Mouse (Mus musculus): ENCODE measurements at regions not wholly inside any gene's neighbourhood (a gene's known extent, or its start where the extent isn't known, plus 50 kb on each side); places are given as distances from the start of the nearest gene placed in this dataset.

DNA sequence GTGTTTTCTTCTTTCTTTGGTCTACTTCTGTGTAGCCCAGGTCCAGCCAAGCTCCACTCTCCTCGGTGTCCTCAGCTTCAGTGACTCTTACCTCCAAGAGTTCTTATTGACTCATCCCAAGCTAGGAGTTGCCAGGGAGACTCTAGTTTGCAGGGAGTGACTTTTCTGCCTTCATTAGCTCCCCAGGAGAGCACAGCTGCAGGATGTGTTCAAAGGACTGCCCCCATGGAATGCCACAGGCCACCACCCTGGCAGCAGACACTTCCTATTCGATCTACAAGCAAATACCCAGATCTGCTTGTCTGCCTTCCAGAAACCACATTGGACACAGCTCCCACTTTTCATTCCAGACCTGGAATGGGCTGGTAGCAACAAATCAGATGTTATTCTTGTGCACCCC lies 269.6 kb upstream of the Tnp1 start:
- Histone ChIP-seq H3K27ac (ENCODE audit: low read length) (no peak overlapping the region), H3K4me1 (ENCODE audit: control insufficient read depth, insufficient read depth, low read length) (no peaks in the 10 kb centered on the region), H3K27me3 (replicated peaks; ENCODE audit: control insufficient read depth, insufficient read depth, low read length) (no peaks in the 10 kb centered on the region), H3K4me3 (ENCODE audit: low read length) (no peak overlapping the region), H3K4me2 (ENCODE audit: low read depth, low read length) (no peak overlapping the region), H3K9me3 (ENCODE audit: control insufficient read depth, low read length) (peaks cover 6% of the 10 kb centered on the region), H3K36me3 (ENCODE audit: control insufficient read depth, insufficient read depth, low read length) (no peaks in the 10 kb centered on the region), H3K9ac (ENCODE audit: low read depth, low read length) (no peak overlapping the region)
- no peak for ATAC-seq
- WGBS, result 81% methylated on average over 2 of the region's 2 CpGs

DNA sequence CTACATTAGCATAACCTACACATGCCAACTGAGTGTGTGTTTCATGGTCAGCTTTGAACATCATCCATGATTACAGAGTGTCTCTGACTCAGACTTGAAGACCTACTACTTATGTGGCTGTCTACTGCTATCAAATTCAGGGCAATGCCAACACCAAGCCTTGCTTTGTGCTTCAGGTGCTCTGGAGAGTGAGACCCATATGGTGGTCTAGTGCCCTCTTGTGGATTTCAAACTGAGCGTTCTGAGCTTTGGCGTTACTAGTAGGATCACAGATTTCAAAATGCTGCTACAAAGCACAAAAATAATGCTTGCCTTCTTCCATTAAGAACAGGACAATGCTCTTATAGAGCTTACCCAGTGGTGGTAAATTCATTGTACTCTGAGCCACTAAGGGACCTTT lies 258.8 kb upstream of the Tnp1 start:
- no peak overlapping the region for H3K4me2 ChIP-seq (ENCODE audit: low read depth, low read length)
- H3K9me3 ChIP-seq (ENCODE audit: control insufficient read depth, low read length), result no peaks in the 10 kb centered on the region
- no peak overlapping the region for H3K4me3 ChIP-seq (ENCODE audit: low read length)
- H3K27me3 ChIP-seq (replicated peaks; ENCODE audit: control insufficient read depth, insufficient read depth, low read length), result no peaks in the 10 kb centered on the region
- no peak overlapping the region for H3K9ac ChIP-seq (ENCODE audit: low read depth, low read length)
- H3K27ac ChIP-seq (ENCODE audit: low read length), result no peak overlapping the region
- WGBS, result 49% methylated on average over 2 of the region's 2 CpGs
- H3K36me3 ChIP-seq (ENCODE audit: control insufficient read depth, insufficient read depth, low read length), result no peaks in the 10 kb centered on the region
- ATAC-seq, result no peak
- no peaks in the 10 kb centered on the region for H3K4me1 ChIP-seq (ENCODE audit: control insufficient read depth, insufficient read depth, low read length)

GRCm38 (mm10) chr1:73270787-73271391 lies 255.2 kb upstream of the Tnp1 start:
- Histone ChIP-seq H3K9ac (ENCODE audit: low read depth, low read length) (no peak overlapping the region), H3K9me3 (ENCODE audit: control insufficient read depth, low read length) (no peaks in the 10 kb centered on the region), H3K27ac (ENCODE audit: low read length) (no peak overlapping the region), H3K4me2 (ENCODE audit: low read depth, low read length) (no peak overlapping the region), H3K36me3 (ENCODE audit: control insufficient read depth, insufficient read depth, low read length) (no peaks in the 10 kb centered on the region), H3K4me3 (ENCODE audit: low read length) (no peak overlapping the region), H3K27me3 (replicated peaks; ENCODE audit: control insufficient read depth, insufficient read depth, low read length) (no peaks in the 10 kb centered on the region), H3K4me1 (ENCODE audit: control insufficient read depth, insufficient read depth, low read length) (no peaks in the 10 kb centered on the region)
- 60% methylated on average over 6 of the region's 6 CpGs for WGBS
- no peak for ATAC-seq

DNA sequence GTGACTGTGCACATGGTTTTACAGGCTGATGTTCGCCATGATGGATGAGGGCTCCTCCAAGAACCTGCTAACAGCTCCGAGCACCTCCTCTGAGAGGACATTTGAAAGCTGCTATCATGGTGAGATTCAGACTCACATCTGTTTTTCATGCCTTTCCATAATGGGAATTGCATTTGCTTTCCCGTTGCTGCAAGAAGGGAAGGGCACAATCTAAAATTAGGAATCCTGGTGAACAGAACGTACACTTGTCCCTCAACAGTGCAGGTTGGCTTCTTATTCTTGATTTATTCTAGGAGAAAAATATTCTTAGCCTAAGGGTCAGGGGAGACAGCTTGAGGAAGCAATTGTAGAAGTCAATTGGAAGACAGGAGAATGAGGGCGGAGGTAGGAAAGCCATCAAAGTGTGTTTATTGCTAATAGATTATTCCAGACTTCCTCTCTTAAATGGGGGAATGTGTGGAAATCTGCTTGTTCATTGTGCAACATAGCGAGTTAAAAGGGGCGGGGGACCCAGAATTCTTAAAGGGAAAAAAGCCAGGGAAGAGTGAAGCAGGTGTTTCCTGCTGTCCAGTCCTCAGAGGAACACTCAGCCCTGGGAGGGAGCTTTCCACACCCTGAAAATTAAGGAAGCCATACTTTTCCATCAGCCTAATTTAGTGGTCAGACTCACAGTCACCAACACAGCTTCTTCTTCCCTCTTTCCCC lies 253.5 kb upstream of the Tnp1 start:
- Histone ChIP-seq H3K36me3 (ENCODE audit: control insufficient read depth, insufficient read depth, low read length) (no peaks in the 10 kb centered on the region), H3K27ac (ENCODE audit: low read length) (no peak overlapping the region), H3K4me1 (ENCODE audit: control insufficient read depth, insufficient read depth, low read length) (no peaks in the 10 kb centered on the region), H3K4me3 (ENCODE audit: low read length) (no peak overlapping the region), H3K9me3 (ENCODE audit: control insufficient read depth, low read length) (no peaks in the 10 kb centered on the region), H3K4me2 (ENCODE audit: low read depth, low read length) (no peak overlapping the region), H3K27me3 (replicated peaks; ENCODE audit: control insufficient read depth, insufficient read depth, low read length) (no peaks in the 10 kb centered on the region), H3K9ac (ENCODE audit: low read depth, low read length) (no peak overlapping the region)
- WGBS, result 65% methylated on average over 7 of the region's 7 CpGs
- ATAC-seq, result no peak

- Histone ChIP-seq H3K9me3 (ENCODE audit: control insufficient read depth, low read length) (peaks cover 4% of the 10 kb centered on the region; the same call in 1 of the 2 replicates), H3K36me3 (ENCODE audit: control insufficient read depth, insufficient read depth, low read length) (no peaks in the 10 kb centered on the region), H3K4me2 (ENCODE audit: low read depth, low read length) (no peak overlapping the region), H3K27ac (ENCODE audit: low read length) (no peak overlapping the region), H3K4me3 (ENCODE audit: low read length) (no peak overlapping the region), H3K27me3 (replicated peaks; ENCODE audit: control insufficient read depth, insufficient read depth, low read length) (no peaks in the 10 kb centered on the region), H3K4me1 (ENCODE audit: control insufficient read depth, insufficient read depth, low read length) (no peaks in the 10 kb centered on the region), H3K9ac (ENCODE audit: low read depth, low read length) (no peak overlapping the region)
- ATAC-seq, result no peak
- 79% methylated on average over 4 of the region's 4 CpGs for WGBS
These were observed 249.3 kb upstream of the Tnp1 start for GRCm38 (mm10) chr1:73265009-73265408.

- ATAC-seq, result no peak
- H3K4me2 ChIP-seq (ENCODE audit: low read depth, low read length), result no peak overlapping the region
- no peak overlapping the region for H3K4me3 ChIP-seq (ENCODE audit: low read length)
- H3K9me3 ChIP-seq (ENCODE audit: control insufficient read depth, low read length), result peaks cover 4% of the 10 kb centered on the region; the same call in 1 of the 2 replicates
- H3K4me1 ChIP-seq (ENCODE audit: control insufficient read depth, insufficient read depth, low read length), result 0 out of 2 replicates have a peak, but pooled peaks cover 2% of the 10 kb centered on the region
- H3K27ac ChIP-seq (ENCODE audit: low read length), result no peak overlapping the region
- no peaks in the 10 kb centered on the region for H3K27me3 ChIP-seq (replicated peaks; ENCODE audit: control insufficient read depth, insufficient read depth, low read length)
- WGBS, result 75% methylated on average over 7 of the region's 7 CpGs
- H3K36me3 ChIP-seq (ENCODE audit: control insufficient read depth, insufficient read depth, low read length), result no peaks in the 10 kb centered on the region
- H3K9ac ChIP-seq (ENCODE audit: low read depth, low read length), result no peak overlapping the region
These were observed 248.5 kb upstream of the Tnp1 start for GRCm38 (mm10) chr1:73264245-73264644.

DNA sequence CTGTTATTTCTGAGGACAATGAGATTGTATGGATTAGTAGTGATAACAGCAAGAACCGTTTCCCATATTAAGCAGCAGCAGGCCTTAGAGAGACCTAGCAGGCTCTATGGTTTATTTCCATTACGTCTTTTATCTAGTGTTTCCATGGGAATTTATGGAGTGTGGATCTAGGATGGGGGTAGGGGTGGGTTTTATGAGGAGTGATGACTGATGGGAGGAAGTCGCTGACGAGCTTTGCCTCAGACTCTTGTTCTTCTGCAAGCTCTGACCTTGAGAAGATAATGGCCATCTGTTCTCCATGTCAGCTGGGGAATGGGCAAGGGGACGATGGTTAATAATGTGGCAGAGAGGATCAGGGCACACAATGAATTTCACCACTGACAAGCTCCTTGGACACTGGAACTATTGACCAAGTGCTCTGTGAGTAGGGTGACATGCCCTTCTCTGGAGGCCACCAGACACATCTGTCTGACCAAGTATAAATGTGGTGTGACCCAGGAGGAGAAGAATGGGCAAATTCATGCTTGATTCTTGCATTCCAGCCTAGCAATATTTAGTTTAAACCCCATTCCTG lies 243.9 kb upstream of the Tnp1 start:
- Histone ChIP-seq H3K4me3 (ENCODE audit: low read length) (no peak overlapping the region), H3K27ac (ENCODE audit: low read length) (no peak overlapping the region), H3K9ac (ENCODE audit: low read depth, low read length) (no peak overlapping the region), H3K27me3 (replicated peaks; ENCODE audit: control insufficient read depth, insufficient read depth, low read length) (no peaks in the 10 kb centered on the region), H3K36me3 (ENCODE audit: control insufficient read depth, insufficient read depth, low read length) (no peaks in the 10 kb centered on the region), H3K4me2 (ENCODE audit: low read depth, low read length) (no peak overlapping the region), H3K9me3 (ENCODE audit: control insufficient read depth, low read length) (peaks cover 4% of the 10 kb centered on the region; the same call in 1 of the 2 replicates), H3K4me1 (ENCODE audit: control insufficient read depth, insufficient read depth, low read length) (0 out of 2 replicates have a peak, but pooled peaks cover 2% of the 10 kb centered on the region)
- WGBS, result 44% methylated on average over 5 of the region's 5 CpGs
- no peak for ATAC-seq

DNA sequence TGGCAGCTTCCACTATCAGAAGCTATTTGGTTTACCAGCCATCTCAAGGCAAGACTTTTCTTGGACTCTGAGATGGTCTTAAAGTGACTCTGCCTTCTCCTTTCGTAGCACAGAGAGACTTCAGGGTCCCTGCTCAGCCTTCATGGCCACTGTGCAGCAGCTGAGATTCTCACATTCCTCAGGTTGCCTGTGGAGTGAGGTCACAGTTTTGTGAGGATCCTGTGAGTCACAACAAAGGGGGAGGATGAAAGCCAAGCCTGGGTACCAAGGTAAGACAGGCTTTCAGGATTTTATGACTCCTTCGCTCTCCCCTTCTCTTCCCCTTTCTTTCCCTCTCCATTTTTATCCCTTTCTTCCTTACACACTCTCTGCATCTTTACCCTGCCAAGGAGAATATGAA lies 241.6 kb upstream of the Tnp1 start:
- peaks cover 4% of the 10 kb centered on the region; the same call in 1 of the 2 replicates for H3K9me3 ChIP-seq (ENCODE audit: control insufficient read depth, low read length)
- no peak overlapping the region for H3K9ac ChIP-seq (ENCODE audit: low read depth, low read length)
- ATAC-seq, result no peak
- no peaks in the 10 kb centered on the region for H3K27me3 ChIP-seq (replicated peaks; ENCODE audit: control insufficient read depth, insufficient read depth, low read length)
- no peak overlapping the region for H3K27ac ChIP-seq (ENCODE audit: low read length)
- no peak overlapping the region for H3K4me3 ChIP-seq (ENCODE audit: low read length)
- 86% methylated on average over 2 of the region's 2 CpGs for WGBS
- H3K36me3 ChIP-seq (ENCODE audit: control insufficient read depth, insufficient read depth, low read length), result no peaks in the 10 kb centered on the region
- H3K4me1 ChIP-seq (ENCODE audit: control insufficient read depth, insufficient read depth, low read length), result 0 out of 2 replicates have a peak, but pooled peaks cover 2% of the 10 kb centered on the region
- H3K4me2 ChIP-seq (ENCODE audit: low read depth, low read length), result no peak overlapping the region

DNA sequence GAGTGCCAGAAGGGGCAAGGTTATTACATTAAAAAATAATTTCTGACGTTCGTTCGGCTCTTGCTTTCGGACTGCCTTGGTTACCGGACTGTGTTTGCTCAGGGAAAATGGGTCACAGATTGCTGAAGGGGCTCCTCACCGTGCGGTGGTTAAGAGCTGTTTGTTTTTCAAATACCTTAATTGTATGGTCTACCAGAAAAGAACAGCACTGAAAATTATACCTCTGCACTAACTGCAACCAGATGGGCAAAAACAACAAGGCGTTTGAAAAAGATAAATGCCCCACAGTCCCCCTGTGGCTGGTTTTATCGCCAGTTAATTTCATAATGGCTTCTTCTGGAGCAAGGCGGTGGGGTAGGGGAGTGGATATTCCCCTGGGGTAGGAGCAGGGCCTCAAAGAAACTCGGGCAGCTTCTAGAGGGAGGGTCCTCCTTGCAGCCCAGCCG lies 236.2 kb upstream of the Tnp1 start:
- no peaks in the 10 kb centered on the region for H3K36me3 ChIP-seq (ENCODE audit: control insufficient read depth, insufficient read depth, low read length)
- no peak for ATAC-seq
- WGBS, result 54% methylated on average over 12 of the region's 12 CpGs
- no peak overlapping the region for H3K4me3 ChIP-seq (ENCODE audit: low read length)
- no peak overlapping the region for H3K4me2 ChIP-seq (ENCODE audit: low read depth, low read length)
- H3K27me3 ChIP-seq (replicated peaks; ENCODE audit: control insufficient read depth, insufficient read depth, low read length), result no peaks in the 10 kb centered on the region
- H3K9ac ChIP-seq (ENCODE audit: low read depth, low read length), result no peak overlapping the region
- no peaks in the 10 kb centered on the region for H3K4me1 ChIP-seq (ENCODE audit: control insufficient read depth, insufficient read depth, low read length)
- no peaks in the 10 kb centered on the region for H3K9me3 ChIP-seq (ENCODE audit: control insufficient read depth, low read length)
- H3K27ac ChIP-seq (ENCODE audit: low read length), result no peak overlapping the region
